Mouse (Mus musculus) embryonic fibroblast, embryonic 13.5 days (primary cell): ENCODE measurements around the gene Eps15l1.

Experiments used
- CTCF ChIP-seq: IDR thresholded peaks from 2 replicates; pipeline ENCODE4 v1.5.1; 2011; ENCODE audit warnings: mild to moderate bottlenecking, control low read depth, low read length, moderate library complexity, borderline replicate concordance; ENCODE audit not compliant: insufficient read depth
- POLR2A ChIP-seq: IDR thresholded peaks from 2 replicates; pipeline ENCODE4 v1.6.1; 2011; ENCODE audit warnings: low read depth, mild to moderate bottlenecking, control low read depth, low read length, moderate library complexity

DNA sequence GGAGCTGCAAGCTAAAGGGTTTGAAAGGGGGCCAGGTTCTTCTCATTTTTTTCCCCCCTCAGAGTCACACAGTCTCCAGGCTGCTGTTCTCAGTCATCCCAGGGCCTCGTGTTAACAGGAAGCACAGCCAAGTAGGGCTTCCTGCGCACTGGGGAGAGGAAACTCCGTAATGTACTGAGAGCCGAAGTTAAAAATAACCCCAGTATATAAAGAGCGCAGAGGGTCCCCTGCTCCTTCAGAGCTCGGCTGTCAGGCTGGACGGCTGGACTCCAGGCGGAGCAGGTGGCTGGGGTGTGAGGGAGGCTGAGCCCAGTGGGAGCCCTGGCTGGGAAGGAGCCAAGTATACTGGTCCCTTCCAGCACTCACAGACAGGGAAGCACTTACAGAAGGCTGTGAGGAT, 125.6 kb downstream of the Eps15l1 start:
- no peak for TF ChIP-seq POLR2A
- TF ChIP-seq CTCF: no peak
